Mouse (Mus musculus): ENCODE measurements around the gene Naa10. TPM values are rescaled to one million over a fixed set of nuclear protein-coding genes. Genes with fewer than 3 reads are reported as not detected.

Naa10 gene
- polyA plus RNA-seq (2014; fragmentation: Illumina TruSeq; extraction: RNeasy Lipid Tissue Mini Kit (QIAGEN cat#74804); ENCODE audit: low read depth, low replicate concordance) = 5.3 TPM

GRCm38 (mm10) chrX:73921823-73922549, at the start of gene Naa10, which contains the start of gene Arhgap4:
TSS of gene Naa10 (minus strand) at chrX:73921944.
TSS of gene Arhgap4 (minus strand) at chrX:73921870.

GRCm38 (mm10) chrX:73966248-73967176, 44.8 kb upstream of the Naa10 start, which contains the start of gene Hcfc1:
TSS of gene Hcfc1 (minus strand) at chrX:73966357.

GRCm38 (mm10) chrX:73930402-73931062, 8.8 kb upstream of the Naa10 start, which contains the start of gene Renbp:
TSS of gene Renbp (minus strand) at chrX:73930850.

GRCm38 (mm10) chrX:73895719-73896118, 26.0 kb downstream of the Naa10 start, which contains the start of gene L1cam:
TSS of gene L1cam (minus strand) at chrX:73896105.

GRCm38 (mm10) chrX:73891551-73892152, 30.1 kb downstream of the Naa10 start, which contains the start of gene Avpr2:
TSS of gene Avpr2 (plus strand) at chrX:73892102.

Other genes with a start within 250 kb of the Naa10 start
- gene Slc6a8, start 248.8 kb downstream of the Naa10 start, polyA plus RNA-seq (2014; fragmentation: Illumina TruSeq; extraction: RNeasy Lipid Tissue Mini Kit (QIAGEN cat#74804); ENCODE audit: low read depth, low replicate concordance) = 126 TPM
- gene Bcap31, start 205.8 kb downstream of the Naa10 start, polyA plus RNA-seq (2014; fragmentation: Illumina TruSeq; extraction: RNeasy Lipid Tissue Mini Kit (QIAGEN cat#74804); ENCODE audit: low read depth, low replicate concordance) = 215 TPM
- gene Abcd1, start 205.3 kb downstream of the Naa10 start, polyA plus RNA-seq (2014; fragmentation: Illumina TruSeq; extraction: RNeasy Lipid Tissue Mini Kit (QIAGEN cat#74804); ENCODE audit: low read depth, low replicate concordance) = 1.0 TPM
- not detected for gene Plxnb3, start 164.9 kb downstream of the Naa10 start, polyA plus RNA-seq (2014; fragmentation: Illumina TruSeq; extraction: RNeasy Lipid Tissue Mini Kit (QIAGEN cat#74804); ENCODE audit: low read depth, low replicate concordance)
- not detected for gene Srpk3, start 147.5 kb downstream of the Naa10 start, polyA plus RNA-seq (2014; fragmentation: Illumina TruSeq; extraction: RNeasy Lipid Tissue Mini Kit (QIAGEN cat#74804); ENCODE audit: low read depth, low replicate concordance)
- 73.0 TPM for gene Idh3g, start 135.0 kb downstream of the Naa10 start, polyA plus RNA-seq (2014; fragmentation: Illumina TruSeq; extraction: RNeasy Lipid Tissue Mini Kit (QIAGEN cat#74804); ENCODE audit: low read depth, low replicate concordance)
- 30.3 TPM for gene Ssr4, start 134.9 kb downstream of the Naa10 start, polyA plus RNA-seq (2014; fragmentation: Illumina TruSeq; extraction: RNeasy Lipid Tissue Mini Kit (QIAGEN cat#74804); ENCODE audit: low read depth, low replicate concordance)
- 0.36 TPM for gene Pdzd4, start 97.0 kb downstream of the Naa10 start, polyA plus RNA-seq (2014; fragmentation: Illumina TruSeq; extraction: RNeasy Lipid Tissue Mini Kit (QIAGEN cat#74804); ENCODE audit: low read depth, low replicate concordance)
- gene Avpr2, start 29.8 kb downstream of the Naa10 start, polyA plus RNA-seq (2014; fragmentation: Illumina TruSeq; extraction: RNeasy Lipid Tissue Mini Kit (QIAGEN cat#74804); ENCODE audit: low read depth, low replicate concordance) = 10.0 TPM
- 4.2 TPM for gene L1cam, start 25.8 kb downstream of the Naa10 start, polyA plus RNA-seq (2014; fragmentation: Illumina TruSeq; extraction: RNeasy Lipid Tissue Mini Kit (QIAGEN cat#74804); ENCODE audit: low read depth, low replicate concordance)
- 0.85 TPM for gene Arhgap4, start 74 bp downstream of the Naa10 start, polyA plus RNA-seq (2014; fragmentation: Illumina TruSeq; extraction: RNeasy Lipid Tissue Mini Kit (QIAGEN cat#74804); ENCODE audit: low read depth, low replicate concordance)
- gene Renbp, start 8.9 kb upstream of the Naa10 start, polyA plus RNA-seq (2014; fragmentation: Illumina TruSeq; extraction: RNeasy Lipid Tissue Mini Kit (QIAGEN cat#74804); ENCODE audit: low read depth, low replicate concordance) = 9.6 TPM
- 22.0 TPM for gene Hcfc1, start 44.4 kb upstream of the Naa10 start, polyA plus RNA-seq (2014; fragmentation: Illumina TruSeq; extraction: RNeasy Lipid Tissue Mini Kit (QIAGEN cat#74804); ENCODE audit: low read depth, low replicate concordance)
- 37.3 TPM for gene Irak1, start 102.0 kb upstream of the Naa10 start, polyA plus RNA-seq (2014; fragmentation: Illumina TruSeq; extraction: RNeasy Lipid Tissue Mini Kit (QIAGEN cat#74804); ENCODE audit: low read depth, low replicate concordance)
- not detected for gene Opn1mw, start 205.5 kb upstream of the Naa10 start, polyA plus RNA-seq (2014; fragmentation: Illumina TruSeq; extraction: RNeasy Lipid Tissue Mini Kit (QIAGEN cat#74804); ENCODE audit: low read depth, low replicate concordance)
- 18.0 TPM for gene Mecp2, start 213.4 kb upstream of the Naa10 start, polyA plus RNA-seq (2014; fragmentation: Illumina TruSeq; extraction: RNeasy Lipid Tissue Mini Kit (QIAGEN cat#74804); ENCODE audit: low read depth, low replicate concordance)
- gene Tex28, start 245.9 kb upstream of the Naa10 start, polyA plus RNA-seq (2014; fragmentation: Illumina TruSeq; extraction: RNeasy Lipid Tissue Mini Kit (QIAGEN cat#74804); ENCODE audit: low read depth, low replicate concordance) = not detected